ENCODE assay signal across 14 mouse cellular contexts in genomic region chr1:187762641-187763450, GRCm38 (mm10).
DNase-seq lines count a peak whose midpoint lies in the region; ATAC-seq and TF ChIP-seq lines count a peak whose summit lies in the region.
"Had no signal": no experiment of that assay in that cellular context is flagged by ENCODE, and none has a peak within 500 bp of the region (broad histone marks: within the 10 kb centered on the region; RNA-seq: fewer than 3 reads in every experiment).

No protein-coding gene starts in this region.

- WGBS in heart, adult 2 months, result 45% methylated on average over 5 of the region's 5 CpGs
- WGBS in heart, embryonic 11.5 days (ENCODE audit: insufficient replicate concordance), result 74% methylated on average over 5 of the region's 5 CpGs
- 54% methylated on average over 5 of the region's 5 CpGs for WGBS in heart, postnatal 0 days
- WGBS in forebrain, embryonic 11.5 days, result 75% methylated on average over 5 of the region's 5 CpGs
- WGBS in cerebellum, adult 2 months, result 71% methylated on average over 5 of the region's 5 CpGs

- DNase-seq in heart, adult 2 months, result peak in 1 of 2 experiments; percentile 7
- DNase-seq in heart, postnatal 0 days (ENCODE audit: low spot score), result no peak
- DNase-seq in kidney, adult 8-10 months, result peak; percentile 40 to 57
- DNase-seq in kidney, postnatal 4 days, result peak; percentile 16 to 37
- DNase-seq in forebrain, embryonic 11.5 days (ENCODE audit: low spot score), result no peak
- DNase-seq in ovary, adult 18-20 months (ENCODE audit: low spot score), result no peak
- no peak for DNase-seq in cerebellum, adult 2 months
- DNase-seq: cerebellum, adult 8-10 months; gastrocnemius, postnatal 25 days; lung, adult 2 months had no signal

- intact Hi-C loops in heart, adult 2 months (cut with DNase I), result loop anchor here (10.0 kb wide), 1 partner anchor 158 kb away; the partner anchor contains the start of gene Esrrg

- ATAC-seq in heart, embryonic 11.5 days (replicated peaks; ENCODE audit: insufficient number of reproducible peaks, low FRiP score, low TSS enrichment), result no peak
- peak; percentile 69 for ATAC-seq in heart, postnatal 0 days (ENCODE audit: insufficient read depth, low read depth)
- ATAC-seq in forebrain, embryonic 11.5 days (replicated peaks; ENCODE audit: low FRiP score), result no peak

- no peak overlapping the region for H3K4me2 ChIP-seq in heart, embryonic 11.5 days
- no peak overlapping the region for H3K4me2 ChIP-seq in heart, postnatal 0 days (ENCODE audit: low read depth, low read length)
- no peak overlapping the region for H3K4me2 ChIP-seq in forebrain, embryonic 11.5 days (ENCODE audit: low read depth, low read length, severe bottlenecking)
- H3K4me2 ChIP-seq: neural tube, embryonic 15.5 days had no signal

- no peaks in the 10 kb centered on the region; the same call in none of the 2 replicates for H3K4me1 ChIP-seq in heart, adult 2 months (ENCODE audit: control insufficient read depth, insufficient read depth, low read length)
- peaks cover 5% of the 10 kb centered on the region; the same call in 1 of the 2 replicates for H3K4me1 ChIP-seq in heart, embryonic 11.5 days (ENCODE audit: control insufficient read depth, insufficient read depth, low read length)
- peaks cover 14% of the 10 kb centered on the region; the same call in 1 of the 2 replicates for H3K4me1 ChIP-seq in heart, postnatal 0 days (ENCODE audit: control insufficient read depth, insufficient read depth)
- H3K4me1 ChIP-seq in forebrain, embryonic 11.5 days (replicated peaks; ENCODE audit: control insufficient read depth, insufficient read depth, low read length), result no peaks in the 10 kb centered on the region
- no peaks in the 10 kb centered on the region for H3K4me1 ChIP-seq in cerebellum, adult 2 months (ENCODE audit: control insufficient read depth, insufficient read depth, low read length)
- H3K4me1 ChIP-seq: megakaryocyte, embryonic 14.5 days; neural tube, embryonic 15.5 days had no signal

- H3K36me3 ChIP-seq in heart, adult 2 months (ENCODE audit: control insufficient read depth, insufficient read depth, low read length), result no peaks in the 10 kb centered on the region
- H3K36me3 ChIP-seq in heart, embryonic 11.5 days (ENCODE audit: control insufficient read depth, insufficient read depth, low read length), result no peaks in the 10 kb centered on the region
- no peaks in the 10 kb centered on the region for H3K36me3 ChIP-seq in heart, postnatal 0 days (replicated peaks; ENCODE audit: control insufficient read depth, insufficient read depth, low read length)
- no peaks in the 10 kb centered on the region for H3K36me3 ChIP-seq in forebrain, embryonic 11.5 days (ENCODE audit: control insufficient read depth, insufficient read depth, low read length)
- H3K36me3 ChIP-seq: G1E; neural tube, embryonic 15.5 days had no signal

- no peak for TF ChIP-seq CTCF in heart, adult 2 months (IDR thresholded peaks at IDR 0.05)
- TF ChIP-seq CTCF in heart, postnatal 0 days (IDR thresholded peaks at IDR 0.05; ENCODE audit: low read depth), result no peak
- TF ChIP-seq CTCF in cerebellum, adult 2 months (IDR thresholded peaks at IDR 0.05; ENCODE audit: borderline replicate concordance, insufficient read depth, low read depth, low read length), result no peak

- no peak for TF ChIP-seq EP300 in heart, adult 2 months (IDR thresholded peaks at IDR 0.05; ENCODE audit: insufficient read depth, low read depth, low read length)
- no peak for TF ChIP-seq EP300 in heart, postnatal 0 days (IDR thresholded peaks at IDR 0.05; ENCODE audit: low read depth)

- no peaks in the 10 kb centered on the region for H3K9me3 ChIP-seq in heart, embryonic 11.5 days (replicated peaks; ENCODE audit: control insufficient read depth, low read length)
- no peaks in the 10 kb centered on the region for H3K9me3 ChIP-seq in heart, postnatal 0 days (replicated peaks; ENCODE audit: control insufficient read depth, low read length)
- no peaks in the 10 kb centered on the region for H3K9me3 ChIP-seq in forebrain, embryonic 11.5 days (ENCODE audit: control insufficient read depth, low read length)
- H3K9me3 ChIP-seq: neural tube, embryonic 15.5 days had no signal

- no peaks in the 10 kb centered on the region for H3K27me3 ChIP-seq in heart, adult 2 months (ENCODE audit: control insufficient read depth, insufficient read depth, low read length)
- no peaks in the 10 kb centered on the region for H3K27me3 ChIP-seq in heart, embryonic 11.5 days (ENCODE audit: control insufficient read depth, insufficient read depth, low read length)
- H3K27me3 ChIP-seq in heart, postnatal 0 days (ENCODE audit: control insufficient read depth, insufficient read depth, low read length), result no peaks in the 10 kb centered on the region
- H3K27me3 ChIP-seq in forebrain, embryonic 11.5 days (ENCODE audit: control insufficient read depth, insufficient read depth, low read length), result no peaks in the 10 kb centered on the region
- no peaks in the 10 kb centered on the region for H3K27me3 ChIP-seq in cerebellum, adult 2 months (ENCODE audit: control insufficient read depth, insufficient read depth, low read length)
- H3K27me3 ChIP-seq: megakaryocyte, embryonic 14.5 days; neural tube, embryonic 15.5 days had no signal

- no peak overlapping the region for H3K9ac ChIP-seq in heart, adult 2 months (ENCODE audit: low read depth, low read length)
- no peak overlapping the region for H3K9ac ChIP-seq in heart, embryonic 11.5 days (ENCODE audit: low read depth, low read length)
- H3K9ac ChIP-seq in heart, postnatal 0 days (replicated peaks; ENCODE audit: low read depth, low read length), result no peak overlapping the region
- no peak overlapping the region for H3K9ac ChIP-seq in forebrain, embryonic 11.5 days (ENCODE audit: low read length)
- H3K9ac ChIP-seq: neural tube, embryonic 15.5 days had no signal

- no peak overlapping the region for H3K4me3 ChIP-seq in heart, adult 2 months
- no peak overlapping the region for H3K4me3 ChIP-seq in heart, embryonic 11.5 days (ENCODE audit: low read depth, low read length)
- H3K4me3 ChIP-seq in heart, postnatal 0 days (ENCODE audit: low read depth, low read length), result no peak overlapping the region
- no peak overlapping the region for H3K4me3 ChIP-seq in forebrain, embryonic 11.5 days (ENCODE audit: low read depth, low read length)
- no peak overlapping the region for H3K4me3 ChIP-seq in cerebellum, adult 2 months (replicated peaks; ENCODE audit: insufficient read depth, low read depth, low read length)
- H3K4me3 ChIP-seq: megakaryocyte, embryonic 14.5 days; neural tube, embryonic 15.5 days had no signal

- no peak for TF ChIP-seq POLR2A in heart, adult 2 months (IDR thresholded peaks at IDR 0.05; ENCODE audit: insufficient read depth, low read depth, low read length)
- no peak for TF ChIP-seq POLR2A in cerebellum, adult 2 months (IDR thresholded peaks at IDR 0.05; ENCODE audit: borderline replicate concordance, insufficient read depth, low read length)

- no peaks in the 10 kb centered on the region for H3K79me2 ChIP-seq in heart, adult 2 months (replicated peaks; ENCODE audit: control insufficient read depth, insufficient read depth, low read length)

- peak overlapping the region; percentile 29 for H3K27ac ChIP-seq in heart, adult 2 months
- H3K27ac ChIP-seq in heart, embryonic 11.5 days (ENCODE audit: low read depth, low read length), result no peak overlapping the region
- no peak overlapping the region for H3K27ac ChIP-seq in heart, postnatal 0 days (ENCODE audit: low read depth)
- no peak overlapping the region for H3K27ac ChIP-seq in forebrain, embryonic 11.5 days (ENCODE audit: low read depth, low read length)
- H3K27ac ChIP-seq in cerebellum, adult 2 months (ENCODE audit: insufficient read depth, low read length), result no peak overlapping the region
- H3K27ac ChIP-seq: neural tube, embryonic 15.5 days had no signal

Comparison
In these comparisons a context has a peak if more than half of its experiments do, and no peak if none do; other contexts are left out.
1. DNase-seq: peak in kidney, adult 8-10 months (2 of 2) and kidney, postnatal 4 days (2 of 2); none in heart, postnatal 0 days (single experiment), forebrain, embryonic 11.5 days (single experiment), ovary, adult 18-20 months (single experiment) and cerebellum, adult 2 months (0 of 2).